Mouse (Mus musculus): Measurements from ENCODE around the gene Efcab9. TPM values are rescaled to one million over a fixed set of nuclear protein-coding genes. Genes with fewer than 3 reads are reported as not detected.

Efcab9 gene
- polyA plus RNA-seq, 1 experiment from 2014 or later, result 0.49 TPM

- H3K4me3 ChIP-seq (replicated peaks; ENCODE audit: low read depth, low read length), result no peak overlapping the region
- H3K9me3 ChIP-seq (replicated peaks; ENCODE audit: low read length), result no peaks in the 10 kb centered on the region
- no peak for TF ChIP-seq CTCF (IDR thresholded peaks at IDR 0.05; ENCODE audit: low read depth)
- no peak overlapping the region for H3K9ac ChIP-seq (ENCODE audit: low read depth, low read length)
- H3K4me1 ChIP-seq (replicated peaks; ENCODE audit: insufficient read depth, low read length), result no peaks in the 10 kb centered on the region
- no peaks in the 10 kb centered on the region for H3K27me3 ChIP-seq (ENCODE audit: insufficient read depth, low read length)
- no peak for DNase-seq (ENCODE audit: low spot score)
- no peak overlapping the region for H3K4me2 ChIP-seq (ENCODE audit: low read length)
- 89% methylated on average over 6 of the region's 6 CpGs for WGBS
- no peaks in the 10 kb centered on the region for H3K36me3 ChIP-seq (ENCODE audit: insufficient read depth, low read length)
- no peak for ATAC-seq (replicated peaks; ENCODE audit: low FRiP score, low read depth)
- H3K27ac ChIP-seq, result no peak overlapping the region
Observed at GRCm38 (mm10) chr11:32571103-32571502, 39.2 kb upstream of the Efcab9 start.

GRCm38 (mm10) chr11:32568637-32569293 is 36.9 kb upstream of the Efcab9 start:
- Histone ChIP-seq H3K27me3 (ENCODE audit: insufficient read depth, low read length) (no peaks in the 10 kb centered on the region), H3K4me1 (replicated peaks; ENCODE audit: insufficient read depth, low read length) (no peaks in the 10 kb centered on the region; the same call in 1 of the 2 replicates), H3K4me3 (replicated peaks; ENCODE audit: low read depth, low read length) (no peak overlapping the region), H3K36me3 (ENCODE audit: insufficient read depth, low read length) (no peaks in the 10 kb centered on the region), H3K4me2 (ENCODE audit: low read length) (no peak overlapping the region), H3K9ac (ENCODE audit: low read depth, low read length) (no peak overlapping the region), H3K9me3 (replicated peaks; ENCODE audit: low read length) (no peaks in the 10 kb centered on the region), H3K27ac (no peak overlapping the region)
- ATAC-seq (replicated peaks; ENCODE audit: low FRiP score, low read depth) (no peak), DNase-seq (ENCODE audit: low spot score) (no peak)
- TF ChIP-seq CTCF (IDR thresholded peaks at IDR 0.05; ENCODE audit: low read depth), result no peak
- 87% methylated on average over 15 of the region's 15 CpGs for WGBS

- no peak for DNase-seq (ENCODE audit: low spot score)
- H3K4me2 ChIP-seq (ENCODE audit: low read length), result no peak overlapping the region
- no peaks in the 10 kb centered on the region for H3K9me3 ChIP-seq (replicated peaks; ENCODE audit: low read length)
- no peaks in the 10 kb centered on the region; the same call in 1 of the 2 replicates for H3K4me1 ChIP-seq (replicated peaks; ENCODE audit: insufficient read depth, low read length)
- no peak overlapping the region for H3K27ac ChIP-seq
- TF ChIP-seq CTCF (IDR thresholded peaks at IDR 0.05; ENCODE audit: low read depth), result no peak
- no peaks in the 10 kb centered on the region for H3K27me3 ChIP-seq (ENCODE audit: insufficient read depth, low read length)
- WGBS, result 74% methylated on average over 7 of the region's 7 CpGs
- no peaks in the 10 kb centered on the region for H3K36me3 ChIP-seq (ENCODE audit: insufficient read depth, low read length)
- ATAC-seq (replicated peaks; ENCODE audit: low FRiP score, low read depth), result no peak
- no peak overlapping the region for H3K4me3 ChIP-seq (replicated peaks; ENCODE audit: low read depth, low read length)
- no peak overlapping the region for H3K9ac ChIP-seq (ENCODE audit: low read depth, low read length)
Observed at GRCm38 (mm10) chr11:32568060-32568459, 36.2 kb upstream of the Efcab9 start.

DNA sequence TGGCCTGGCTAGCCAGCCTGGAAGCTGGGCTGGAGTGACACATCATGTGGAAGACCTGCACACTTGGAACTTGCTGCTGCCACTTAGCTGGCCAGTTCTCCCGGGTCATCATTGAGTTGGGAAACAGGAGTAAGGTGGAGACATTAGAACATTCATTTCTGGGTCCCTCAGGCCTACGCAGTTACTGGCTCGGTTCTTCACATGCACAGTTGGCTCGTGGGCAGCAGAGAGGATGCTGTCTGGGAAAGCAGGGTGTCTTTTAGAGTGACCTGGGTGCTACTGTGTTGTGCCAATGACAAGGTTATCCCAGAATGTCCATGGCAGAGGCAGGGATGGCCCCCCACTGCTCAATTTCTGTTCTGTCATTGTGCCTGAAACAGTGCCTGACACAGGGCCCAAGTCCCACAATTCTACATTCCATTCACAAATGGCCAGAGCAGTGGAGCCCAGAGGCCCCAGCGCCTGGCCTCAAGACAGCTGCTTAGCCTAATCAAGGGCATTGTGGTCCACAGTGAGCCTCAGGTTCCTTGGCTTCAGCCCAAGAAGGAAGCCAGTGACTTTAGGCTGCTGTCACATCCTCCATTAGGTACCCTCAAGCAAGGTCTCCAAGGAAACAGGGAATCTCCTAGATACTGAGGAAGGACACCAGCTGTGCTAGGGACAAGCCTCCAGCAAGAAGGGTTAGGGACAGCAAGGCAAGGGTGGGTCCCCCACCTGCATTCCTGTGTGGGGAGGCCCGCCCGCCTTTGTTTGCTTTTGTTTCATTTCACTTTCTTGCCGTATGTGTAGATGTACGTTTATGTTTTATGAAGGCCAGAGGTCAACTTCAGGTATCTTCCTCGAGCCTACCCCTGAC is 35.3 kb upstream of the Efcab9 start:
- Histone ChIP-seq H3K27ac (no peak overlapping the region), H3K4me3 (replicated peaks; ENCODE audit: low read depth, low read length) (no peak overlapping the region), H3K9ac (ENCODE audit: low read depth, low read length) (no peak overlapping the region), H3K27me3 (ENCODE audit: insufficient read depth, low read length) (no peaks in the 10 kb centered on the region), H3K4me2 (ENCODE audit: low read length) (no peak overlapping the region), H3K4me1 (replicated peaks; ENCODE audit: insufficient read depth, low read length) (no peaks in the 10 kb centered on the region; the same call in 1 of the 2 replicates), H3K9me3 (replicated peaks; ENCODE audit: low read length) (no peaks in the 10 kb centered on the region), H3K36me3 (ENCODE audit: insufficient read depth, low read length) (no peaks in the 10 kb centered on the region)
- no peak for TF ChIP-seq CTCF (IDR thresholded peaks at IDR 0.05; ENCODE audit: low read depth)
- DNase-seq (ENCODE audit: low spot score), result no peak
- no peak for ATAC-seq (replicated peaks; ENCODE audit: low FRiP score, low read depth)
- 84% methylated on average over 10 of the region's 10 CpGs for WGBS

- ATAC-seq (replicated peaks; ENCODE audit: low FRiP score, low read depth), result no peak
Observed at GRCm38 (mm10) chr11:32566184-32566583, 34.3 kb upstream of the Efcab9 start.

DNA sequence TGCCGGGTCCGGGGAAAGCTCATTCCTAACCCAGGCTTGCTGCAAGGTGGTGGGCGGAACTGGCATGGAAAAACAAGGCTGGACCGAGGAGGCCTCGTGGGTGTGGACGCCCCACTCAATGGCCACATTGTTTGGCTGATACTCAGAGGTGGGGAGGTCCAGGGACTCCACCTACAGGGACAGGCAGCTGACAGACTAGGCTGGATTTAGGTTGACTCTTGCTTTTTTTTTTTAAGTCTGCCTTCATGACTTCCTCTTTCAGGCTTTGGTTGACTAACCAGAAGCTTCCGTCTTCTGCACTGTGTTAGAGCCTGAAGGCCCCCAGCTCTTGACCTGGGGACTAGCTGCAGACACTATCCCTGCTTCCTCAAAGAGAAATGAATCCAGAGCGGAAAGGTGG is 33.2 kb upstream of the Efcab9 start:
- no peak for TF ChIP-seq CTCF (IDR thresholded peaks at IDR 0.05; ENCODE audit: low read depth)
- H3K9me3 ChIP-seq (replicated peaks; ENCODE audit: low read length), result no peaks in the 10 kb centered on the region
- WGBS, result 40% methylated on average over 8 of the region's 8 CpGs
- H3K4me2 ChIP-seq (ENCODE audit: low read length), result no peak overlapping the region
- H3K27ac ChIP-seq, result no peak overlapping the region
- DNase-seq (ENCODE audit: low spot score), result no peak
- ATAC-seq (replicated peaks; ENCODE audit: low FRiP score, low read depth), result no peak
- no peaks in the 10 kb centered on the region for H3K27me3 ChIP-seq (ENCODE audit: insufficient read depth, low read length)
- no peaks in the 10 kb centered on the region for H3K36me3 ChIP-seq (ENCODE audit: insufficient read depth, low read length)
- H3K4me1 ChIP-seq (replicated peaks; ENCODE audit: insufficient read depth, low read length), result peaks cover 6% of the 10 kb centered on the region; the same call in 1 of the 2 replicates
- H3K9ac ChIP-seq (ENCODE audit: low read depth, low read length), result no peak overlapping the region
- H3K4me3 ChIP-seq (replicated peaks; ENCODE audit: low read depth, low read length), result no peak overlapping the region

More at GRCm38 (mm10) chr11:32566184-32566583, 34.3 kb upstream of the Efcab9 start:
- H3K4me3 ChIP-seq (replicated peaks; ENCODE audit: low read depth, low read length), result no peak overlapping the region
- H3K9ac ChIP-seq (ENCODE audit: low read depth, low read length), result no peak overlapping the region
- no peaks in the 10 kb centered on the region for H3K36me3 ChIP-seq (ENCODE audit: insufficient read depth, low read length)
- no peak for DNase-seq (ENCODE audit: low spot score)
- no peaks in the 10 kb centered on the region for H3K9me3 ChIP-seq (replicated peaks; ENCODE audit: low read length)
- 82% methylated on average over 6 of the region's 6 CpGs for WGBS
- TF ChIP-seq CTCF (IDR thresholded peaks at IDR 0.05; ENCODE audit: low read depth), result no peak
- H3K27ac ChIP-seq, result no peak overlapping the region
- H3K4me1 ChIP-seq (replicated peaks; ENCODE audit: insufficient read depth, low read length), result peaks cover 6% of the 10 kb centered on the region; the same call in 1 of the 2 replicates
- no peak overlapping the region for H3K4me2 ChIP-seq (ENCODE audit: low read length)
- H3K27me3 ChIP-seq (ENCODE audit: insufficient read depth, low read length), result no peaks in the 10 kb centered on the region
